Mouse (Mus musculus): ENCODE results near the gene B130006D01Rik. TPM values are rescaled to one million over a fixed set of nuclear protein-coding genes. Genes with fewer than 3 reads are reported as not detected.
A peak's percentile ranks its signal among the peaks of the same experiment; 100 is the strongest.

Gene B130006D01Rik
- total and polyA plus RNA-seq, 3 experiments = 0.10 to 0.38 (median 0.15) TPM

DNA sequence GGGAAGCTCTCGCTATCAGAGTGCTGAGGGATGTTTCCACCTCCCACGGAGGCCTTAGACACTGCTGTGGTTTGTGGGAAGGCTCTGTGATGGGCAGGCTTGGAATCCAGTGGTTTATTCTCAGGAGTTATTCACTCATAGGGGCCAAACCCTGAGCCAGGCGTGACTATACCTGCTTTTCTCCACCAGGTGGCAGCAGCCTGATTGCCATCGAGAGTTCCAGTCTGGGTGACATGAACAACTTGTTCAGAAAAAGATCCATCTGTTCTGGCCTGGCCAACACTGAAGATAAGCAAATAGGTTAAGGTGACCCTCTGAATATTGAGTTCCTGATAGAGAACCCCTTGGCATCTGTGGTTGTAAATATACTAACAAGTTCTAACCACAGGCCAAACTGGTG lies 37.4 kb upstream of the B130006D01Rik start:
- Histone ChIP-seq H3K79me2 (replicated peaks; ENCODE audit: control insufficient read depth, extremely low read depth, insufficient read depth, poor library complexity, severe bottlenecking) (no peaks in the 10 kb centered on the region), H3K9ac (ENCODE audit: insufficient read depth, low read depth) (no peak overlapping the region), H3K4me3 (replicated peaks in 1 of 3; ENCODE audit: low read depth in 2 of 3, low read length in 2 of 3, poor library complexity in 1 of 3) (no peak overlapping the region), H3K4me1 (ENCODE audit: control insufficient read depth in 1 of 2, insufficient read depth in 2 of 2) (peaks cover 10 to 34% of the 10 kb centered on the region in 2 experiments), H3K9me3 (replicated peaks; ENCODE audit: low read length) (no peaks in the 10 kb centered on the region), H3K27ac (ENCODE audit: insufficient read depth, low read depth) (no peak overlapping the region), H3K4me2 (ENCODE audit: insufficient read depth, low read depth, poor library complexity, severe bottlenecking) (no peak overlapping the region), H3K36me3 (replicated peaks in 1 of 2; ENCODE audit: control insufficient read depth in 1 of 2, insufficient read depth in 1 of 2, low read length in 1 of 2) (peaks cover 6 to 34% of the 10 kb centered on the region in 2 experiments), H3K27me3 (replicated peaks) (no peaks in the 10 kb centered on the region)
- TF ChIP-seq SIN3A (IDR thresholded peaks at IDR 0.05; ENCODE audit: low read length) (no peak), SMC3 (IDR thresholded peaks at IDR 0.05; ENCODE audit: low read depth, low read length) (peak; percentile 98), ZKSCAN1 (IDR thresholded peaks at IDR 0.05; ENCODE audit: borderline replicate concordance, low read depth, low read length) (no peak), NELFE (IDR thresholded peaks at IDR 0.05; ENCODE audit: low read depth, low read length) (peak; percentile 32; the same call in 1 of the 2 replicates), CTCF (conservative IDR thresholded peaks at IDR 0.05 in 1 of 2, IDR thresholded peaks at IDR 0.05 in 1 of 2; ENCODE audit: low read depth in 2 of 2, low read length in 2 of 2) (peak; percentile 98 to 99), MEF2A (IDR thresholded peaks at IDR 0.05; ENCODE audit: borderline replicate concordance, low read depth, low read length) (0 out of 2 replicates have a peak, but pooled peaks have one; percentile 26), ZC3H11A (IDR thresholded peaks at IDR 0.05; ENCODE audit: low read depth, low read length) (peak; percentile 80), RAD21 (IDR thresholded peaks at IDR 0.05; ENCODE audit: low read depth, low read length) (peak; percentile 91)
- dilution Hi-C loops (cut with MboI; ENCODE audit: extremely low pct_ligation_motif_present, extremely low pct_unique_long_range_greater_than_20kb, low sequenced_read_pairs) = no loop called here
- in situ Hi-C loops (cut with MboI; ENCODE audit: low pct_ligation_motif_present, low pct_unique_long_range_greater_than_20kb, low sequenced_read_pairs) = loop anchor here (10.0 kb wide), 1 partner anchor 259 kb away; no protein-coding TSS in a partner anchor
- DNase-seq (ENCODE audit: extremely low read depth) = peak; percentile 82

DNA sequence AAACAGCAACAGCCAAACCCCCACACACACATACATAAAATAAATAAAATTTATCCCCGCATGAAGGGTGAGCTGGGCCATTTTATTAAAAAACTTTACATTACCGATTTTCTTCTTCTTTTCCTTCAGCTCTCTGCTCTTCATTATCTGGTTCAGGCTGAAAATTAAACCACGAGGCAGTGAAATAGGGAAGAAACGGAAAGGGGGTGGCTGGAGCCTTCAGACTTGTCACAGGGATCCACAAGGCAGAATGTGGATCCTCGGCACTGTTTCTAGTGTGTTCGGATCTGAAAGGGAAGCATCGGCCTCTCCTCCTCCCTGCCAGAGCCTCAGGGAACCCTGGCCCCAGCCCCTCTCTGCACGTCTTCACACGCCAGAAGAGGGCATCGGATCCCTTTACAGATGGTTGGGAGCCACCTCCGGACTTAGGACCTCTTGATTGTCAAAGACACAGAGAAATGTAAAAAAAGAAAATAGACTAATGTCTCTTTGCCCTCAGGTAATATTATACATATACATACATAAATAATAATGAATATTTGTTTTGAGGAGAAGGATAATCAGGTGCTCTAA lies 36.2 kb upstream of the B130006D01Rik start:
- Histone ChIP-seq H3K4me3 (replicated peaks in 1 of 3; ENCODE audit: low read depth in 2 of 3, low read length in 2 of 3, poor library complexity in 1 of 3) (no peak overlapping the region), H3K27ac (ENCODE audit: insufficient read depth, low read depth) (no peak overlapping the region), H3K79me2 (replicated peaks; ENCODE audit: control insufficient read depth, extremely low read depth, insufficient read depth, poor library complexity, severe bottlenecking) (no peaks in the 10 kb centered on the region), H3K36me3 (replicated peaks in 1 of 2; ENCODE audit: control insufficient read depth in 1 of 2, insufficient read depth in 1 of 2, low read length in 1 of 2) (peaks cover 0 to 23% of the 10 kb centered on the region in 2 experiments), H3K4me2 (ENCODE audit: insufficient read depth, low read depth, poor library complexity, severe bottlenecking) (no peak overlapping the region), H3K27me3 (replicated peaks) (no peaks in the 10 kb centered on the region), H3K9ac (ENCODE audit: insufficient read depth, low read depth) (no peak overlapping the region), H3K9me3 (replicated peaks; ENCODE audit: low read length) (no peaks in the 10 kb centered on the region), H3K4me1 (ENCODE audit: control insufficient read depth in 1 of 2, insufficient read depth in 2 of 2) (peaks cover 10 to 23% of the 10 kb centered on the region in 2 experiments)
- no peak for DNase-seq (ENCODE audit: extremely low read depth)
- dilution Hi-C loops (cut with MboI; ENCODE audit: extremely low pct_ligation_motif_present, extremely low pct_unique_long_range_greater_than_20kb, low sequenced_read_pairs) = no loop called here
- in situ Hi-C loops (cut with MboI; ENCODE audit: low pct_ligation_motif_present, low pct_unique_long_range_greater_than_20kb, low sequenced_read_pairs) = loop anchor here (10.0 kb wide), 1 partner anchor 258 kb away; no protein-coding TSS in a partner anchor
- no peak for TF ChIP-seq GABPA (IDR thresholded peaks at IDR 0.05; ENCODE audit: insufficient replicate concordance, low read depth, low read length)
- no peak for TF ChIP-seq RCOR1 (conservative IDR thresholded peaks at IDR 0.05; ENCODE audit: low read depth, low read length)
- no peak for TF ChIP-seq MEF2A (IDR thresholded peaks at IDR 0.05; ENCODE audit: borderline replicate concordance, low read depth, low read length)
- TF ChIP-seq RAD21 (IDR thresholded peaks at IDR 0.05; ENCODE audit: low read depth, low read length) = peak; percentile 31
- no peak for TF ChIP-seq CHD2 (IDR thresholded peaks at IDR 0.05; ENCODE audit: low read length)
- TF ChIP-seq ETS1 (conservative IDR thresholded peaks at IDR 0.05; ENCODE audit: low read depth, low read length) = no peak
- TF ChIP-seq JUN (IDR thresholded peaks at IDR 0.05; ENCODE audit: insufficient read depth, low read depth, low read length) = no peak
- peak; percentile 32; the same call in 1 of the 2 replicates for TF ChIP-seq SMC3 (IDR thresholded peaks at IDR 0.05; ENCODE audit: low read depth, low read length)
- peak in 1 of 2 experiments; percentile 45; a peak in 2 of 4 replicates for TF ChIP-seq CTCF (conservative IDR thresholded peaks at IDR 0.05 in 1 of 2, IDR thresholded peaks at IDR 0.05 in 1 of 2; ENCODE audit: low read depth in 2 of 2, low read length in 2 of 2)

Measured in CH12.LX (cell line).